Mouse (Mus musculus) liver, adult 2 months (tissue): ENCODE results near the gene Cog2.

Experiments
- CTCF ChIP-seq: fragments of 200-500 bp; IDR thresholded peaks from 2 replicates; pipeline ENCODE4 v1.5.1; 2011; ENCODE audit warnings: low read depth, low read length, control low read depth
- POLR2A ChIP-seq: fragments of 200-500 bp; IDR thresholded peaks from 2 replicates; pipeline ENCODE4 v1.6.1; 2011; ENCODE audit warnings: low read length, control low read depth; ENCODE audit not compliant: insufficient read depth; ENCODE audit errors: extremely low read depth

GRCm38 (mm10) chr8:124526261-124526660, 5.7 kb downstream of the Cog2 start:
- no peak for TF ChIP-seq CTCF
- TF ChIP-seq POLR2A, result no peak
